Mouse (Mus musculus): ENCODE data around the gene Tnfrsf9.

- TF ChIP-seq CTCF (IDR thresholded peaks at IDR 0.05; ENCODE audit: control insufficient read depth, insufficient read depth, low read length) (no peak), POLR2A (IDR thresholded peaks at IDR 0.05; ENCODE audit: borderline replicate concordance, control insufficient read depth, low read depth, low read length) (no peak)
Observed at GRCm38 (mm10) chr4:150872139-150872651, 42.2 kb upstream of the Tnfrsf9 start.

Data from bone marrow, adult 2 months (tissue).